Mouse (Mus musculus) embryonic facial prominence, embryonic 10.5 days (tissue): Measurements from ENCODE around the gene Dennd5b. TPM values are rescaled to one million over a fixed set of nuclear protein-coding genes. Genes with fewer than 3 reads are reported as not detected.

Experiments
- DNase-seq: peaks from one replicate; pipeline ENCODE4 v3.0.0-alpha.2; 2017; ENCODE audit warnings: low spot score
- H3K27ac ChIP-seq: fragments of 300-500 bp; sonication (generic); replicated peaks from 2 replicates; pipeline ENCODE4 v1.5.1; 2016; ENCODE audit warnings: mild to moderate bottlenecking
- H3K27me3 ChIP-seq: fragments of 300-500 bp; sonication (generic); replicated peaks from 2 replicates; pipeline ENCODE4 v1.6.1; 2016; ENCODE audit warnings: low read depth, mild to moderate bottlenecking; ENCODE audit not compliant: poor library complexity, severe bottlenecking
- H3K36me3 ChIP-seq: fragments of 300-500 bp; sonication (generic); replicated peaks from 2 replicates; pipeline ENCODE4 v1.6.1; 2016; ENCODE audit warnings: mild to moderate bottlenecking, moderate library complexity
- H3K4me1 ChIP-seq: fragments of 300-500 bp; sonication (generic); 2 replicates; pipeline ENCODE4 v1.6.1; 2016
- H3K4me3 ChIP-seq: fragments of 300-500 bp; sonication (generic); 2 replicates; pipeline ENCODE4 v1.5.1; 2016; ENCODE audit warnings: mild to moderate bottlenecking, moderate library complexity
- H3K9me3 ChIP-seq: fragments of 300-500 bp; sonication (generic); 2 replicates; pipeline ENCODE4 v1.6.1; 2016; ENCODE audit warnings: mild to moderate bottlenecking
- WGBS: fragments of 180-500 bp; shearing (Covaris S2); methylation state at CpG from one replicate; pipeline ENCODE4 v1.1.7; 2016; 5-methylcytosine and 5-hydroxymethylcytosine counted together
- polyA plus RNA-seq: library from polyadenylated mRNA; unstranded; fragments of >200 nt; fragmentation: Nextera tagmentation; extraction: Ambion mirVana; gene quantifications from 2 replicates; pipeline ENCODE4 v1.2.1, GENCODE M21; 2016

The Dennd5b gene
- polyA plus RNA-seq, 1 experiment from 2014 or later, result 10.8 TPM

DNA sequence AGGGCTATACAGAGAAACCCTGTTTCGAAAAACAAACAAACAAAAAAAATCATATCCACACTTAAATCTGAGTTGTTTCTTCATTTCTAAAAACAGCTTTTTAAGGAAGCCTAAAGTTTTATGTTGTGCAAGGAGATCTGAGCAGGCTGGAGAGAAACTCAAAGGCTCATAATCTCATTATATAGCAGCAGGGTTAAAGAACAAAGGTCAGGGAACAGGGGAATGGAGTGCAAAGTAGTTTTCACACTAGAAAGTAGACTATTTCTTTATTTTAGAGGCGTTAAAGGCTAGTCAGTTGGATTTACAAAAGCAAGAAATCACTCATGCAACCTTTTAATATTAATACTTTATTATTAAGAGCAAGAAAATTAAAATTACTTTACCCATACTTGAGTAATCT is 5.2 kb downstream of the Dennd5b start:
- Histone ChIP-seq H3K27me3 (no peaks in the 10 kb centered on the region), H3K4me3 (no peak overlapping the region), H3K9me3 (no peaks in the 10 kb centered on the region), H3K27ac (no peak overlapping the region), H3K36me3 (no peaks in the 10 kb centered on the region), H3K4me1 (peaks cover 12% of the 10 kb centered on the region)
- no peak for DNase-seq
- 88% methylated on average over 2 of the region's 2 CpGs for WGBS

DNA sequence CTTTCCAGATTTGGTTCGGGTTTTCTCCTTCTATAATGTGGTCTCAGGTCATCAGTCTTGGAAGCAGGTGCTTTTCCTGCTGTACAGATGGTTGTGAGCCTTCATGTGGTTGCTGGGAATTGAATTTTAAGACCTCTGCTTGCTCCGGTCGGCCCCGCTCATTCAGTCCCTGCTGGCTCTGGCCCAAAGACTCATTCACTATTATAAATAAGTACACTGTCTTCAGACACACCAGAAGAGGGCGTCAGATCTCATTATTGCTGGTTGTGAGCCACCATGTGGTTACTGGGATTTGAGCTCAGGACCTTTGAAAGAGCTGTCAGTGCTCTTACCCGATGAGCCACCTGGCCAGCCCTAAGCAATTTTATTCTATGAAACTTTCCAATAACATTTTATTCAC is 6.1 kb downstream of the Dennd5b start:
- 85% methylated on average over 6 of the region's 6 CpGs for WGBS
- Histone ChIP-seq H3K36me3 (no peaks in the 10 kb centered on the region), H3K4me1 (peaks cover 12% of the 10 kb centered on the region), H3K4me3 (no peak overlapping the region), H3K9me3 (no peaks in the 10 kb centered on the region), H3K27me3 (no peaks in the 10 kb centered on the region), H3K27ac (no peak overlapping the region)
- DNase-seq, result no peak

DNA sequence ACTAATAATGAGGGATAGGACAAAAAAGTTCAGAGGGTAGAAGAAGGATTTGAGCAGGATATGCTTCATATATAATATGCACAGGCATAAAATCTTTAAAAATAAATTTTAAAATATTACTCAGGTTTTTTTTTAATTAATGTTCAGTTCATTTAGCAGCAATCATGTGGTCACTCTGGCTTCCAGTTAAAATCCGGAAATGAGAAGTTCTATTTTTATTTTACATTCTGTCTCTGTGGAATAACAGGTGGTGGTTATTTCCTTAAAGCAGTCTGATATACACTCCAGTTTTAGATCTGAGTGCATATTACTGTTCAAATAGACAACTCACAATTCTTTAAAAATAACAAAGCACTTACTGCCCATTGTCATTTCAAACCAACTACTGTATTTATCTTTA is 6.9 kb downstream of the Dennd5b start:
- H3K27me3 ChIP-seq, result no peaks in the 10 kb centered on the region
- WGBS, result 83% methylated on average over 1 of the region's 1 CpGs
- no peaks in the 10 kb centered on the region for H3K9me3 ChIP-seq
- H3K4me1 ChIP-seq, result peaks cover 12% of the 10 kb centered on the region
- H3K4me3 ChIP-seq, result no peak overlapping the region
- no peak overlapping the region for H3K27ac ChIP-seq
- DNase-seq, result no peak
- H3K36me3 ChIP-seq, result no peaks in the 10 kb centered on the region

DNA sequence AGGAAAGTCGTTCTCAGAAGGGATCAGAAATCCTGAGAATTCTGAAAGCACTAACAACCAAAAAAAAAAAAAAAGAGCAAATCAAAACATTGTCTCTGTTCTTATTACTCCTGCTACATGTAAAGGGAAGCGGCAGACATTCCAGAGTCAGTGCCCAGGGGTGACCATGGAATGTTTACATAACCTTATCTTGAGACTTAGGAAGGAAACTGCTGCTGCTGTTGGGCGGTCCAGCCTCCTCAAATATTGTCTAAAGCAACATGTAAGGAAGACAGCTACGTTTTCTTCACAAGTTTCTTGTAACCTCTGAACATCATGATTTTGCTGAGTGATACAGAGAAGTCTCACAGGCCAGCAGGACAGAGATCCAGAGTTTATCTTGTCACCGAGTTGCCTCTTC is 8.0 kb downstream of the Dennd5b start:
- peak; percentile 39 for DNase-seq
- 26% methylated on average over 5 of the region's 5 CpGs for WGBS
- Histone ChIP-seq H3K9me3 (no peaks in the 10 kb centered on the region), H3K27me3 (no peaks in the 10 kb centered on the region), H3K4me1 (peaks cover 12% of the 10 kb centered on the region), H3K36me3 (no peaks in the 10 kb centered on the region), H3K4me3 (no peak overlapping the region), H3K27ac (no peak overlapping the region)

DNA sequence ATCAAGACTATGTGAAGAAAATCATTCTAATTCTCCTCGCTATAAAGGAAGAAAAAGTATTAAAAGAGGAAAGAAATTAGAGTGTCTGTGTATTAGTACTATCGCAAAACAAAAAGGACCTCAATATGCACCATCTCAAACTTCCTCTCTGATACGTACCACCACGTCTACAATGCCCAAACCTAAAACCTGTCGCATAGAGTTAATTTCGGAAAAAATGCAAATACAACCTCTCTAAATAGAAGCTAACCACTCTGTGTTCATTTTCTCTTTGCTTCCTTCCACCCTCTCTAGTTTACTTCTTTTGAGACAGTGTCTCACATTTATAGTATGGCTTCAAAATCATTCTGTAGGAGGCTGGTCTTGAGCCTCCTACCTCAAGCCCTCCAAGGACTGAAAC is 9.1 kb downstream of the Dennd5b start:
- WGBS, result 93% methylated on average over 6 of the region's 6 CpGs
- no peaks in the 10 kb centered on the region for H3K9me3 ChIP-seq
- H3K4me3 ChIP-seq, result no peak overlapping the region
- H3K27me3 ChIP-seq, result no peaks in the 10 kb centered on the region
- H3K4me1 ChIP-seq, result peaks cover 12% of the 10 kb centered on the region
- H3K27ac ChIP-seq, result no peak overlapping the region
- no peak for DNase-seq
- H3K36me3 ChIP-seq, result no peaks in the 10 kb centered on the region

DNA sequence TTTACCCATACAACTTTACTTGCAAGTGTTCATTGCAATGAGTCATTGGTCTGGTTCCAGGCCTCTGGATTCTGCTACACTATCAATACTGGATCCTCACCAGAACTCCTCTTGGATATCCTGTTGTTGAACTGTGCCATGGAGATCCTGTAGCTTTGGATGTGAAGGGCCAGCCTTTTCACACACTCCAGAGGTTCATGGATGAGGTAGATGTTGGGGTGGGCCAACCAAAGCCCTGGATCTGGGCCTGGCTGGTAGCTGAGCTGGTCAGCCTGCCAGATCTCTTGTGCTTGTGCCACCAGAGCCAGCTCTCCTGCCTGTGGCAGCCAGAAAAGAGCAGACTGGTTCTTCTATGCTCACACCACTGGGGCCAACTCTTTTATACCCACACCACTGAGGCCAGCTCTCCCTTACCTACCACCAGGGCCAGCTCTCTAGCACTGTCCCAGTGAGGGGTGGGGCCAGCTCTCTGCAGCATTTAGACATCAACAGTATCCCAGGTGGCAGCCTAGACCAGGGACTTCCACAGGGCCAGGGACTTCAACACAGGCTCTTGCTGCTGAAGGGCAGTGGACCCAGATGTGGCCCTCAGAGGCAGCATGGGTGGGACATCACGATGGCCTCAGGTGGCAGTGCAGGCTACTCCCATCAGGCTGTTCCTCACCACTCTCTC is 24.2 kb downstream of the Dennd5b start:
- Histone ChIP-seq H3K4me1 (no peaks in the 10 kb centered on the region), H3K9me3 (no peaks in the 10 kb centered on the region), H3K27me3 (no peaks in the 10 kb centered on the region), H3K36me3 (peaks cover 16% of the 10 kb centered on the region), H3K4me3 (no peak overlapping the region), H3K27ac (no peak overlapping the region)
- no peak for DNase-seq
- 90% methylated on average over 1 of the region's 1 CpGs for WGBS

DNA sequence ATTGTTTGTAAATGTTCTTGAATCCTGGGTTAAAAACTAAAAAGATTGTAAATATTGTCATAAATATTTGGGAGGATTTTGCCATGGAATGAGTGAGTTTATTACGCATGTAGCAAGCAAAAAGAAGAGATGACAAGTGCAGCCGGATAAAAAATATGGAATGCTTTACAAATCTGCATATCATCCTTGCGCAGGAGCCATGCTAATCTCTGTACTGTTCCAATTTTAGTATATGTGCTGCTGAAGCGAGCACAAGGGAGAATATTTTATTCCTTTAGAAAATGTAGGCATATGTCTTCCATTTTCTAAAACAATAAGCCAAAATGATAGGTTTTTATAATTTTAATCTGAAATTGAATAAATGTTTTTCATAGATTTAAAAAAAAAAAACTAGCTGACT is 27.6 kb downstream of the Dennd5b start:
- DNase-seq, result no peak
- H3K27me3 ChIP-seq, result no peaks in the 10 kb centered on the region
- H3K9me3 ChIP-seq, result no peaks in the 10 kb centered on the region
- 93% methylated on average over 4 of the region's 4 CpGs for WGBS
- H3K27ac ChIP-seq, result no peak overlapping the region
- H3K36me3 ChIP-seq, result peaks cover 20% of the 10 kb centered on the region
- H3K4me1 ChIP-seq, result no peaks in the 10 kb centered on the region
- H3K4me3 ChIP-seq, result no peak overlapping the region

DNA sequence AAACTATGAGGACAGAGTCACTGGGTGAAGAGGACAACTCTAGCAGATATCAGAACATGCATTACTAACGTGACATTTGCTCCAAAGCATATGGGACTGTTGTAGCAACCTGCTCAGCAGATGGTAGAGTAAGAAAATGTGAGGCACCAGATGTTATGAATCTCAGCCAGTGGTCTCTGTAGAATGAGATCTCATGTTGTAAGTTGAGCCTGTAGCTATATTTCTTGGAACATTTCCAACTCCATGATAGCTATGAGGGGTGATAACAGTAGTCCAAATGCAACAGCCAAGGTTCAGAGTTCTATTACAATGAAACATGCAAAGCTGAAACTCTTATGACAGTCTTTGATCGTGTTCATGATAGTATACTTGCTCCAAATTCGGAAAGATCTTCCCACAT is 28.6 kb downstream of the Dennd5b start:
- no peaks in the 10 kb centered on the region for H3K9me3 ChIP-seq
- no peak overlapping the region for H3K4me3 ChIP-seq
- no peak for DNase-seq
- no peaks in the 10 kb centered on the region for H3K4me1 ChIP-seq
- H3K27ac ChIP-seq, result no peak overlapping the region
- no peaks in the 10 kb centered on the region for H3K27me3 ChIP-seq
- H3K36me3 ChIP-seq, result peaks cover 24% of the 10 kb centered on the region
- 89% methylated on average over 3 of the region's 3 CpGs for WGBS

DNA sequence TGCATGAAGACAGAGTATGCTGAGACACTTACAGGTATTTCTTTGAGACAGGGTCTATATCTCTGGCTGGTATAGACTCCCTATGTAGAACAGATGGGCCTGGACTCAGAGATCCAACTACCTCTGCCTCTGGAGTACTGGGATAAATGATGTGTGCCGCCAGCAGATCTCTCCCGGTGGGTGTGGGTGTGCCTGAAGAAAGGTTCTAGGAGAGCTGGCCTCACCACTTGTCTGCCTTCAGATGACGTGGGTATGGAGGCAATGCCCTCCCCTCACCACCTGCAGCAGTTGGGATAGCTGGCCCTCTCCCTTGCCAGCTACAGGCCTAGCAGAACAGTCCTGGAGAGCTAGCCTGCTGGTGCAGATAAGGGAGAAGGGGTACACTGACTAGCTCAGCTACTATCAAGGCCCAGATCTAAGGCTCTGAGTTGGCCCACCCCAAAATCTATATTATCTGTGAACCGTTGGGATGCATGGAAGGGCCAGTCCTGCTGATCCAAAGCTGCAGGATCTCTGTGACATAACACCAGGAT is 30.8 kb downstream of the Dennd5b start:
- Histone ChIP-seq H3K4me3 (no peak overlapping the region), H3K27me3 (no peaks in the 10 kb centered on the region), H3K9me3 (no peaks in the 10 kb centered on the region), H3K36me3 (peaks cover 16% of the 10 kb centered on the region), H3K4me1 (no peaks in the 10 kb centered on the region), H3K27ac (no peak overlapping the region)
- DNase-seq, result no peak
- WGBS, result 87% methylated on average over 4 of the region's 4 CpGs

DNA sequence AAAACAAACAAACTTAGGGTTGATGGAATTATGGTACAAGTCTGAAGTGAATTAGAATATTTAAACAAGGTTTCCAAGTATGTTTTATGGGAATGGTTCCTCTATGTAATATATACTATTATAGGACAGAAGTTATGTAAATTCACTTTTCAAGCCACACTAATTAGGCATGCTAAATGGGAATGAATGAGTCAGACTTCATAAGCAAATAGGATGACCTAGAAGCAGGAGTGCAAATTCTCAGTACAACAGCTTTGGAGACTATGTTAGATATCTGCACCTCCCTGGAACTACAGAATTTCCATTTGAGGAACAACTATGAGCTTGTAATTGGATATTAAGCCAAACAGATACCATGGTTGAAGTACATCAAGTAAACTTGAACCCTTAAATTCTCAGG is 38.1 kb downstream of the Dennd5b start:
- DNase-seq, result no peak

DNA sequence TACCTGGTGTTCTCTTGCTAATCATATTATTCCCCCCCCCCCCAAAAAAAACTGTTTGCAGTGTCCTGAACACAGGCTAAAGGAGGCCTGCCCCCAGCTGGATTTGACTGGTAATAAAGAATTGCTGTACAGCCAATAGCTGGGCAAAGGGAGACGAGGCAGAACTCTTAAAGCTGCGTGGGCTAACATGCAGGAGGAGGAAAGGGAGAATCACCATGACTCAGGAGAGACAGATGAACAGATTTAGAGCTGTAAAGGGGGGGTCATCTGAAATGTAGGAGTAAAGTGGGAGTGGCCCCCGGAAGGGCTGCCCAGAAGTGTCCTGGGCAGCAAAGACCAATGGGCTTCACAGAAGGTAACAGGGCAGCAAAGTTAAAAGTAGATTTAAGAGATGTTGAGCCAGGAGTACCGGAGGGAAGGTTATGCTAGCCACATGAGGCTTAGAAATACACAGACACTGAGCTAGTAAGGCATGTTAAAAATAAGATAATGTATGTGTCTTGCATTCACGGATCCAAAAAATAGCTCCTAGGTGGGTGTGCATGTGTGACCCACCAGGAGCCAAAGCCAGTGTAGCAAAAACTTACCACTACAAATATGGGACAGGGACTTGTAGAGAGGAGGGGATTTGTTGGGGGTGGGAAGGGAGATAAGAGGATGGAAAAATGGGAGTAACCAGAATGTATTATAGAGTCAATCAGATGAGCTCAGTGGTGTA is 40.7 kb downstream of the Dennd5b start:
- H3K27me3 ChIP-seq, result no peaks in the 10 kb centered on the region
- H3K9me3 ChIP-seq, result no peaks in the 10 kb centered on the region
- WGBS, result 88% methylated on average over 5 of the region's 5 CpGs
- no peak overlapping the region for H3K27ac ChIP-seq
- no peak for DNase-seq
- no peak overlapping the region for H3K4me3 ChIP-seq
- H3K36me3 ChIP-seq, result peaks cover 8% of the 10 kb centered on the region; the same call in 1 of the 2 replicates
- no peaks in the 10 kb centered on the region for H3K4me1 ChIP-seq

More for the DNA sequence above, 38.1 kb downstream of the Dennd5b start:
- Histone ChIP-seq H3K9me3 (no peaks in the 10 kb centered on the region), H3K4me1 (no peaks in the 10 kb centered on the region), H3K27me3 (no peaks in the 10 kb centered on the region), H3K36me3 (peaks cover 14% of the 10 kb centered on the region), H3K27ac (no peak overlapping the region), H3K4me3 (no peak overlapping the region)

DNA sequence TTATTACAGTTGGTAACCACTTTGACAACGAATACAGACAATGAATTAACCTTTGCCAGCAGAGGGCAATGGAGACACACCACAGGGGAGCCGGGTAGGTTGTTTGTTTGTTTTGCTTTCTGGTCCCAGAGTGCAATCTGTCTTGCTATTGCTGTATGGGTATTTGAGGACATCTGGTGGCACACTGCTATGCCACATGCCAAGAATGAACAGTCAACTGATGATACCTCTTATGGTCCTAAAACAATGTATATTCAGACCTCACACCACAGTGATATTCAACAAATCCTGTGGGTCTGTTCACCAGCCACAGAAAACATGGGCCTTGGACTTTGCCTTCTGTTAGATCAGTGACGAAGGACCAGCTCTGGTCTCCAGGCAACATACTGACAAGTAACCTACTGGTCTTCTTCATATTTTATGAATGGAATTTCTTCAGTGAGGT is 43.5 kb downstream of the Dennd5b start:
- Histone ChIP-seq H3K27ac (no peak overlapping the region), H3K4me3 (no peak overlapping the region), H3K9me3 (no peaks in the 10 kb centered on the region), H3K36me3 (peaks cover 16% of the 10 kb centered on the region; the same call in 1 of the 2 replicates), H3K4me1 (no peaks in the 10 kb centered on the region), H3K27me3 (no peaks in the 10 kb centered on the region)
- WGBS, result 58% methylated on average over 3 of the region's 3 CpGs
- DNase-seq, result no peak

DNA sequence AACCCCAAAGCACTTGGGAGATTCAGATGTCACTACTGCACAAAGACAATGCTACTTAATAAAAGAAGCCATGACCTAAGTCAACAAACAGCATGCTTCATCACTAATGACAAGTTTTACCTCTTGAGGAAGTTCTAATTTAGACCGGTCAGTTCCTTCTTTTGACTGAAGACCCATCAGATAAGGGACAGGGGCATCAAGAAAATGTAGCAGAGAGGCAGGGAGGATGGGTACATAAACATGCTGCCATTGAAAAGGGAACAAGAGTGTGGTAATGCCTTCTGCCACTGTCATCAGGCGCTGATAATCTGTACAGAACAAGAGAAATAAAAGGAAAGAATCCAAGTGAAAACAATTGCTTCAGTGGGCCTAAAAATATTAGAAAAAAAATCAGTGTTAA is 46.7 kb downstream of the Dennd5b start:
- Histone ChIP-seq H3K4me1 (no peaks in the 10 kb centered on the region), H3K27ac (no peak overlapping the region), H3K4me3 (no peak overlapping the region), H3K27me3 (no peaks in the 10 kb centered on the region), H3K36me3 (peaks cover 13% of the 10 kb centered on the region; the same call in 1 of the 2 replicates), H3K9me3 (no peaks in the 10 kb centered on the region)
- DNase-seq, result no peak
- 81% methylated on average over 2 of the region's 2 CpGs for WGBS
